Mouse (Mus musculus) liver, adult (tissue): Measurements from ENCODE around the gene Cast.

Experiments
- GATA4 ChIP-seq: IDR thresholded peaks from 2 replicates; pipeline ENCODE4 v1.6.1; 2014; ENCODE audit warnings: mild to moderate bottlenecking, low read length; ENCODE audit not compliant: insufficient replicate concordance

Cast gene

GRCm38 (mm10) chr13:74736396-74736795, 72.2 kb downstream of the Cast start:
- no peak for TF ChIP-seq GATA4

- TF ChIP-seq GATA4, result no peak
Observed at GRCm38 (mm10) chr13:74735834-74736233, 72.8 kb downstream of the Cast start.

- TF ChIP-seq GATA4, result no peak
Observed at GRCm38 (mm10) chr13:74733726-74734125, 74.9 kb downstream of the Cast start.

- TF ChIP-seq GATA4, result no peak
Observed at GRCm38 (mm10) chr13:74719002-74719401, 89.6 kb downstream of the Cast start.

GRCm38 (mm10) chr13:74696225-74696624, 112.4 kb downstream of the Cast start:
- TF ChIP-seq GATA4, result peak; percentile 74

- TF ChIP-seq GATA4, result no peak
Observed at GRCm38 (mm10) chr13:74695497-74696193, 113.0 kb downstream of the Cast start.
